Mouse (Mus musculus) forebrain, embryonic 14.5 days (tissue): ENCODE data around the gene Ireb2. TPM values are rescaled to one million over a fixed set of nuclear protein-coding genes. Genes with fewer than 3 reads are reported as not detected.
"Not testable (repeated sequence)": the region's sequence is repeated elsewhere in the genome, so short reads cannot be mapped to it uniquely, and the experiment has no call there.

Experiments
- ATAC-seq: fragments of 200-750 bp; cut with Nextera tagmentation; 2 replicates; pipeline ENCODE4 v1.8.0; 2017; ENCODE audit warnings: mild to moderate bottlenecking, moderate library complexity
- DNase-seq: peaks from one replicate; pipeline ENCODE4 v3.0.0-alpha.2; 2015; ENCODE audit warnings: low spot score
- H3K27ac ChIP-seq: fragments of 300-500 bp; sonication (generic); 2 replicates; pipeline ENCODE4 v1.5.1; 2014; ENCODE audit warnings: low read depth, mild to moderate bottlenecking, control low read depth, low read length, moderate library complexity
- H3K27me3 ChIP-seq: fragments of 300-500 bp; sonication (generic); replicated peaks from 2 replicates; pipeline ENCODE4 v1.6.1; 2014; ENCODE audit warnings: low read length, control low read depth, mixed read lengths; ENCODE audit not compliant: control insufficient read depth, insufficient read depth
- H3K36me3 ChIP-seq: fragments of 300-500 bp; sonication (generic); 2 replicates; pipeline ENCODE4 v1.6.1; 2014; ENCODE audit warnings: low read length, control low read depth; ENCODE audit not compliant: control insufficient read depth, insufficient read depth
- H3K4me1 ChIP-seq: fragments of 300-500 bp; sonication (generic); 2 replicates; pipeline ENCODE4 v1.6.1; 2014; ENCODE audit warnings: antibody characterized with exemption, low read length, control low read depth; ENCODE audit not compliant: control insufficient read depth, insufficient read depth
- H3K4me2 ChIP-seq: fragments of 300-500 bp; sonication (generic); 2 replicates; pipeline ENCODE4 v1.6.1; 2014; ENCODE audit warnings: mild to moderate bottlenecking, control low read depth, low read length
- H3K4me3 ChIP-seq: fragments of 300-500 bp; sonication (generic); 2 replicates; pipeline ENCODE4 v1.5.1; 2014; ENCODE audit warnings: low read depth, low read length, control low read depth
- H3K9ac ChIP-seq: fragments of 300-500 bp; sonication (generic); 2 replicates; pipeline ENCODE4 v1.6.1; 2014; ENCODE audit warnings: mild to moderate bottlenecking, low read length, control low read depth, moderate library complexity
- H3K9me3 ChIP-seq: fragments of 300-500 bp; sonication (generic); replicated peaks from 2 replicates; pipeline ENCODE4 v1.6.1; 2016; ENCODE audit warnings: low read length, control low read depth, mixed read lengths; ENCODE audit not compliant: control insufficient read depth
- WGBS: fragments of 180-500 bp; shearing (Covaris S2); extraction: QIAGEN DNeasy Blood & Tissue Kit; methylation state at CpG from one replicate; pipeline ENCODE4 v1.1.7; 2014; 5-methylcytosine and 5-hydroxymethylcytosine counted together
- polyA plus RNA-seq: library from polyadenylated mRNA; unstranded; fragments of >200 nt; fragmentation: Nextera tagmentation; extraction: Ambion mirVana; gene quantifications from 2 replicates; pipeline ENCODE4 v1.2.1, GENCODE M21; 2014

Ireb2 gene
- polyA plus RNA-seq, 1 experiment from 2014 or later = 51.6 TPM

DNA sequence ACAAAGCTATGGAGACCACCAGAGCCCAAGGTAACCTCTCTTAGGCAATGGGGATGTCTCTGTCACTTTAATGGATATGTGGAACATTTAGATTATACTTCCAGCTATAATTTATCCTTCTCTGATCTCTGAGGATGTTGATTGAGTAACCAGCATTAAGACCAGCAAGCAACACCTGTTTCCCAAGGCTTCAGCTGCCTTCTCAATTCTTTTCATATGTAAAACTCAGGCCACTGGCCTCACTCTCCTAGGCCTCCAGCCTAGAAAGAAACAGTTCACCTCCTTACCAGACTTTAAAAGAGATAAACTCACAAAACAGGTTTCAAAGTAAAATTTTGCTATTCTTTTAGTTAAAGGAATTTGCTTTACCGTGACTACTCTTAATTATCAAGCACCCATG, 23.4 kb upstream of the Ireb2 start:
- ATAC-seq (no peak), DNase-seq (no peak)
- H3K27me3 ChIP-seq = no peaks in the 10 kb centered on the region
- H3K9me3 ChIP-seq = no peaks in the 10 kb centered on the region
- no peaks in the 10 kb centered on the region for H3K4me1 ChIP-seq
- no peak overlapping the region for H3K4me3 ChIP-seq
- WGBS = 84% methylated on average over 1 of the region's 1 CpGs
- no peak overlapping the region for H3K27ac ChIP-seq
- no peak overlapping the region for H3K9ac ChIP-seq
- no peaks in the 10 kb centered on the region for H3K36me3 ChIP-seq
- no peak overlapping the region for H3K4me2 ChIP-seq

GRCm38 (mm10) chr9:54842311-54842710, 21.3 kb upstream of the Ireb2 start:
- no peak for ATAC-seq
- H3K4me2 ChIP-seq = no peak overlapping the region
- H3K4me3 ChIP-seq = no peak overlapping the region
- H3K36me3 ChIP-seq = no peaks in the 10 kb centered on the region
- no peak overlapping the region for H3K9ac ChIP-seq
- H3K27me3 ChIP-seq = no peaks in the 10 kb centered on the region
- no peak for DNase-seq
- H3K9me3 ChIP-seq = no peaks in the 10 kb centered on the region
- WGBS = 84% methylated on average over 5 of the region's 5 CpGs
- H3K4me1 ChIP-seq = no peaks in the 10 kb centered on the region
- H3K27ac ChIP-seq = no peak overlapping the region

DNA sequence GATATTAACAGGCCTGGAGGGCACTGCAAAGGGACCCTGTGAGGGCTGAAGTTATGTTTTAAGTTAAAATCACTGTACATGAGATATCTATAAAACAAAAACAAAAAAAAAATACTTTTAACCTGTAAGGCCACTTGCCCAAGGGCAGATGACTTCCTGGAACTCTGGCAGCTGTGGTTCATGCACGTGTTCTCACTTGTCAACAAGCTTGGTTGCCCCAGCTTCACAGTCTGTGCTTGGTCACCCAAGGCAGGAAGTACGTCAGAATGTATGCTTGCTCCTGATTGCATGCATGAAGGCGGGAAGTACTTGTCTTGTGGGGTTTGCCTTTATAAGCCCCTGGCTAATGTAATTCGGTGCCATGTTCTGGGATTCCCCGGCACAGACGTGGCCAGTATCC, 19.7 kb upstream of the Ireb2 start:
- no peak overlapping the region for H3K9ac ChIP-seq

DNA sequence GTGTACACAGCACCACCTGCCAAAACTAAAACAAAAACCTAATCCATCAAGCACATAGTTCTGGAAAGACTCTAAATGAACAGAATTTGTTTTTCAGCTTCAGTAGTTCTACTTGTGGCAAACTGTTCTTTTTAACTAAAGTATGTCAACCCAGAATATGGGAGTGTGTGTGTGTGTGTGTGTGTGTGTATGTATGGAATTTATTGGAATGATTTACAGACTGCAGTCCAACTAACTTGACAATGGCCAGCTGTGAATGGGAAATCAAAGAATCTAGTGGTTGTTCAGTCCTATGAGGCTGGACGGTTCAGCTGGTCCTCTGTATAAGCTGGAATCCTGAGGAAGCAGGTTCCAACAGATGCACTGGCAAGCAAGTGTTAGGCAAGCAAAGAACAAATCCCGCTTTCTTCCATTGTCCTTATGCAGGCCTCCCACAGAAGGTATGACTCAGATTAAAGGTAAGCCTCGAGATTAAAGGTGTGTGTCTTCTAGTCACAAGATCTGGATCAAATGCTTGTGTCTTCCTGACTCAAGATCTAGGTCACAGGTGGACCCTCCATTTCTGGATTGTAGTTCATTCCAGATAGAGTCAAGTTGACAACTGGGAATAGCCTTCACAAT, 18.9 kb upstream of the Ireb2 start:
- 70% methylated on average over 3 of the region's 3 CpGs for WGBS
- H3K4me2 ChIP-seq = no peak overlapping the region

More for the DNA sequence above, 19.7 kb upstream of the Ireb2 start:
- H3K27me3 ChIP-seq = no peaks in the 10 kb centered on the region
- no peaks in the 10 kb centered on the region for H3K4me1 ChIP-seq
- no peak for DNase-seq
- ATAC-seq = no peak
- WGBS = 82% methylated on average over 6 of the region's 6 CpGs
- H3K4me2 ChIP-seq = no peak overlapping the region
- H3K36me3 ChIP-seq = no peaks in the 10 kb centered on the region
- H3K9me3 ChIP-seq = no peaks in the 10 kb centered on the region
- no peak overlapping the region for H3K4me3 ChIP-seq
- no peak overlapping the region for H3K27ac ChIP-seq

GRCm38 (mm10) chr9:54848203-54848602, 15.4 kb upstream of the Ireb2 start:
- H3K36me3 ChIP-seq = no peaks in the 10 kb centered on the region
- H3K4me2 ChIP-seq = no peak overlapping the region
- no peaks in the 10 kb centered on the region for H3K9me3 ChIP-seq
- no peak overlapping the region for H3K9ac ChIP-seq
- H3K27ac ChIP-seq = no peak overlapping the region
- no peak overlapping the region for H3K4me3 ChIP-seq
- no peak for ATAC-seq
- DNase-seq = no peak
- no peaks in the 10 kb centered on the region for H3K27me3 ChIP-seq
- H3K4me1 ChIP-seq = no peaks in the 10 kb centered on the region

More for the DNA sequence above, 18.9 kb upstream of the Ireb2 start:
- H3K27ac ChIP-seq = no peak overlapping the region
- no peak overlapping the region for H3K9ac ChIP-seq
- H3K27me3 ChIP-seq = no peaks in the 10 kb centered on the region
- no peak for ATAC-seq
- no peak overlapping the region for H3K4me3 ChIP-seq
- H3K4me1 ChIP-seq = no peaks in the 10 kb centered on the region
- H3K36me3 ChIP-seq = no peaks in the 10 kb centered on the region
- no peak for DNase-seq
- no peaks in the 10 kb centered on the region for H3K9me3 ChIP-seq

DNA sequence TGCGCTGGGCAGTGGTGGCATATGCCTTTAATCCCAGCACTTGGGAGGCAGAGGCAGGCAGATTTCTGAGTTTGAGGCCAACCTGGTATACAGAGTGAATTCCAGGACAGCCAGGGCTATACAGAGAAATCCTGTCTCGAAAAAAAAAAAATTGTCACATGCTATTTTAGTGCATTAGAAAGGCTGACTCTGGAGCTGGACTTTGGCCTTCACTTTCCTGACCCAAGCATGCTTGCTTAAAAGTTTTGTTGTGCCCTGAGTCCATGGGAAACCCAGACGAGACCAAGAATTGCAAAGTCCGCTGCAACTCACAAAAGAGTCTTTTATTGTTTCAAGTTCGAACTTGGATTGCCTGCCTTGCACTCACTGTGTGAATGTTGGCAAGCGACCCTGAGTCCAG, 10.6 kb upstream of the Ireb2 start:
- not testable (repeated sequence) for H3K4me1 ChIP-seq, ATAC-seq, H3K4me2 ChIP-seq, H3K27me3 ChIP-seq, H3K27ac ChIP-seq, H3K9me3 ChIP-seq, H3K4me3 ChIP-seq, DNase-seq, H3K36me3 ChIP-seq, H3K9ac ChIP-seq
- 68% methylated on average over 6 of the region's 6 CpGs for WGBS

DNA sequence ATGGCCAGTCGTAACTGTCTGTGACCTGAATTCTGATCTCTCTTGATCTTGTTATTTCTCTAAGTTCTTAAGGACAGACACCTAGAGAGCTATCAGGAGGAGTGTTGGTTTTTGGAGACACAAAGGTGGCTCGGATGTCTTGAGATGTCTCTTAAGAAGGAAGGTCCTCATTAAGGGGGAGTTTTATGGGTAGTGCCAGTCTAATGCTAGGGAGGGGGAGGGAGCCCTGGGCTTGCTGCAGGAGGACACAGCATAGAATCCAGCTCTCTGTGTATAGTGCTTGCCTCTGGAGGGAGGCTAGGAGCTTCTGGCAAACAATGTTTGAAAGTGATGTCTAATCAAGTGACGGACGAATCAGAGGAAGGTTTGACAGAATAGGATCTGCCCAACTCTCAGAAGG, 10.0 kb upstream of the Ireb2 start:
- Histone ChIP-seq H3K9ac (no peak overlapping the region), H3K9me3 (no peaks in the 10 kb centered on the region), H3K4me2 (no peak overlapping the region), H3K36me3 (no peaks in the 10 kb centered on the region), H3K4me1 (no peaks in the 10 kb centered on the region), H3K27ac (no peak overlapping the region), H3K4me3 (no peak overlapping the region), H3K27me3 (no peaks in the 10 kb centered on the region)
- no peak for DNase-seq
- no peak for ATAC-seq
- 67% methylated on average over 4 of the region's 4 CpGs for WGBS

GRCm38 (mm10) chr9:54855638-54856037, 8.0 kb upstream of the Ireb2 start:
- Histone ChIP-seq H3K4me3 (no peak overlapping the region), H3K27me3 (no peaks in the 10 kb centered on the region), H3K9ac (no peak overlapping the region), H3K4me2 (no peak overlapping the region), H3K36me3 (no peaks in the 10 kb centered on the region), H3K27ac (no peak overlapping the region), H3K4me1 (no peaks in the 10 kb centered on the region), H3K9me3 (no peaks in the 10 kb centered on the region)
- ATAC-seq = no peak
- 30% methylated on average over 6 of the region's 6 CpGs for WGBS
- DNase-seq = no peak

DNA sequence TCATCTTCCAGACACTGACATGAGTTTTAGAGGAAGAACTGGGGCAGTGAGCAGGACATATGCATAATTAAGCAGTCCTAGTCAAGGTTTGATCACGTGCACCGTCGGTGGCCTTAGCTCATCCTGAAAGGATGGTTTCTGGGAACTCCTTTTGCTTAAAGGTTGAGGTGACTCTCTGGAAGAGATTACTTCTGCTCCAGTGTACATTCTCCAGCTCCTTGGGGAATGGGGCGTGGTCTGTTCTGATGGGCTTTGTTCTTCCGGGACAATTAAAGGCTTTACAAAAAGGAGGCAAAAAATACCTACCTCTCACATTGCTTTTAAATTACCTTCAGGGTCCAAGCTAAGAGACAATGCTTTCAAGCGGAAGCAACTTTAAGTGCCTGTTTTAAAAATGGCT, 7.5 kb upstream of the Ireb2 start:
- ATAC-seq (no peak), DNase-seq (no peak)
- H3K27me3 ChIP-seq = no peaks in the 10 kb centered on the region
- no peak overlapping the region for H3K4me3 ChIP-seq
- H3K36me3 ChIP-seq = no peaks in the 10 kb centered on the region
- H3K4me1 ChIP-seq = no peaks in the 10 kb centered on the region
- no peak overlapping the region for H3K27ac ChIP-seq
- no peak overlapping the region for H3K9ac ChIP-seq
- H3K4me2 ChIP-seq = no peak overlapping the region
- H3K9me3 ChIP-seq = no peaks in the 10 kb centered on the region
- 39% methylated on average over 6 of the region's 6 CpGs for WGBS
